Mouse (Mus musculus) kidney, adult 2 months (tissue): ENCODE measurements around the gene Stk39.

Source experiments
- CTCF ChIP-seq: fragments of 200-500 bp; conservative IDR thresholded peaks from 2 replicates; pipeline ENCODE4 v1.5.1; 2011; ENCODE audit warnings: low read depth, mild to moderate bottlenecking, control low read depth, low read length, moderate library complexity, mixed read lengths; ENCODE audit not compliant: insufficient read depth, insufficient read length
- POLR2A ChIP-seq: fragments of 200-500 bp; IDR thresholded peaks from one replicate; pipeline ENCODE4 v1.6.1; 2011; ENCODE audit warnings: low read depth, low read length, control low read depth

GRCm38 (mm10) chr2:68464456-68464855, 7.6 kb downstream of the Stk39 start:
- TF ChIP-seq POLR2A (no peak), CTCF (no peak)
